ENCODE assay signal across 16 mouse cellular contexts in the genomic region with DNA sequence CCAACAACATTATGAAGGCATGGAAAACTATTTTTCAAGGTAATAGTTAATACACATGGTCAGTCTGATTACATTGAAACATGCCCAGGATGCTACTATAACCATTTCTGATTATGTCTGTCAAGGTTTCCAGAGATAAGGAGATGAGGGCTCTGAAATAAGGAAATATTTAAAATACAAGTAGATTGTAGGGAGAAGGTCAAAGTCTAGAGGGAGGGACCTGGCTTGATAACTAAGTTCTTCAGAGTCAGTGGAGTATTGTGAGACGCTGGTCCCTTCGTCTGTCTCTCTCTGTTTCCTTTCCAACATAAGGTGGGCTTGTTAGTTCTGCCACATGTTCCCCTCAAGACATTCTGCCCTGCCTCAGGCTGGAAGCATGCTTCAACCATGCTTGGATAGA.
"Had no signal": no experiment of that assay in that cellular context is flagged by ENCODE, and none has a peak within 500 bp of the region (broad histone marks: within the 10 kb centered on the region; RNA-seq: fewer than 3 reads in every experiment).

No protein-coding gene starts in this region.

- H3K27ac ChIP-seq: lung, embryonic 15.5 days; macrophage; midbrain, embryonic 13.5 days; midbrain, embryonic 15.5 days; neural tube, embryonic 12.5 days had no signal

- H3K4me2 ChIP-seq: lung, embryonic 15.5 days; midbrain, embryonic 11.5 days; midbrain, embryonic 13.5 days; midbrain, embryonic 15.5 days; neural tube, embryonic 12.5 days had no signal

- H3K4me3 ChIP-seq: lung, embryonic 15.5 days; megakaryocyte, embryonic 14.5 days; midbrain, embryonic 13.5 days; midbrain, embryonic 15.5 days; neural tube, embryonic 12.5 days had no signal

- H3K36me3 ChIP-seq: lung, embryonic 15.5 days; midbrain, embryonic 15.5 days; neural tube, embryonic 12.5 days had no signal

- DNase-seq: liver, postnatal 0 days; lung, adult 2 months; lung, postnatal 14 days; lung, postnatal 36 days; right cerebral cortex, postnatal 14 days; thymus, adult 18-20 months; thymus, postnatal 14 days; thymus, postnatal 36 days had no signal

- H3K9ac ChIP-seq: liver, postnatal 0 days; lung, embryonic 15.5 days; midbrain, embryonic 13.5 days; midbrain, embryonic 15.5 days; neural tube, embryonic 12.5 days had no signal

- H3K27me3 ChIP-seq: lung, embryonic 15.5 days; megakaryocyte, embryonic 14.5 days; midbrain, embryonic 13.5 days; midbrain, embryonic 15.5 days; neural tube, embryonic 12.5 days had no signal

- H3K9me3 ChIP-seq: lung, embryonic 15.5 days; midbrain, embryonic 15.5 days had no signal

- ATAC-seq: liver, postnatal 0 days; lung, postnatal 0 days; midbrain, embryonic 13.5 days; midbrain, embryonic 15.5 days had no signal

- H3K4me1 ChIP-seq: lung, embryonic 15.5 days; megakaryocyte, embryonic 14.5 days; midbrain, embryonic 13.5 days; midbrain, embryonic 15.5 days; neural tube, embryonic 12.5 days had no signal
